Mouse (Mus musculus) intestine, embryonic 15.5 days (tissue): ENCODE measurements around the gene Exoc4. TPM values are rescaled to one million over a fixed set of nuclear protein-coding genes. Genes with fewer than 3 reads are reported as not detected.

ENCODE experiments used
- ATAC-seq: fragments of 200-750 bp; cut with Nextera tagmentation; 2 replicates; pipeline ENCODE4 v1.8.0; 2017; ENCODE audit warnings: moderate TSS enrichment, moderate library complexity
- H3K27ac ChIP-seq: fragments of 300-500 bp; sonication (generic); 2 replicates; pipeline ENCODE4 v1.5.1; 2015; ENCODE audit warnings: mild to moderate bottlenecking, inconsistent platforms
- H3K27me3 ChIP-seq: fragments of 300-500 bp; sonication (generic); replicated peaks from 2 replicates; pipeline ENCODE4 v1.6.1; 2015; ENCODE audit warnings: inconsistent platforms
- H3K36me3 ChIP-seq: fragments of 300-500 bp; sonication (generic); 2 replicates; pipeline ENCODE4 v1.6.1; 2015; ENCODE audit warnings: inconsistent platforms
- H3K4me1 ChIP-seq: fragments of 300-500 bp; sonication (generic); replicated peaks from 2 replicates; pipeline ENCODE4 v1.6.1; 2015; ENCODE audit warnings: inconsistent platforms
- H3K4me2 ChIP-seq: fragments of 300-500 bp; sonication (generic); replicated peaks from 2 replicates; pipeline ENCODE4 v1.6.1; 2015; ENCODE audit warnings: mild to moderate bottlenecking, inconsistent platforms
- H3K4me3 ChIP-seq: fragments of 300-500 bp; sonication (generic); replicated peaks from 2 replicates; pipeline ENCODE4 v1.5.1; 2015; ENCODE audit warnings: inconsistent platforms
- H3K9ac ChIP-seq: fragments of 300-500 bp; sonication (generic); 2 replicates; pipeline ENCODE4 v1.6.1; 2015; ENCODE audit warnings: inconsistent platforms
- H3K9me3 ChIP-seq: fragments of 300-500 bp; sonication (generic); 2 replicates; pipeline ENCODE4 v1.6.1; 2016; ENCODE audit warnings: inconsistent platforms
- WGBS: fragments of 180-500 bp; shearing (Covaris S2); methylation state at CpG from one replicate; pipeline ENCODE4 v1.1.7; 2015; 5-methylcytosine and 5-hydroxymethylcytosine counted together
- polyA plus RNA-seq: library from polyadenylated mRNA; unstranded; fragments of >200 nt; fragmentation: Nextera tagmentation; extraction: Ambion mirVana; gene quantifications from 2 replicates; pipeline ENCODE4 v1.2.1, GENCODE M21; 2015

Gene Exoc4
- polyA plus RNA-seq, 1 experiment from 2014 or later, result 26.4 TPM

GRCm38 (mm10) chr6:33960766-33961165, 711.9 kb downstream of the Exoc4 start:
- Histone ChIP-seq H3K4me3 (no peak overlapping the region), H3K27me3 (no peaks in the 10 kb centered on the region), H3K4me1 (no peaks in the 10 kb centered on the region), H3K36me3 (no peaks in the 10 kb centered on the region), H3K4me2 (no peak overlapping the region), H3K9me3 (no peaks in the 10 kb centered on the region), H3K27ac (no peak overlapping the region), H3K9ac (no peak overlapping the region)
- no peak for ATAC-seq
- WGBS, result 90% methylated on average over 2 of the region's 2 CpGs

- ATAC-seq, result no peak
- H3K9ac ChIP-seq, result no peak overlapping the region
These were observed 714.2 kb downstream of the Exoc4 start for GRCm38 (mm10) chr6:33963092-33963491.

GRCm38 (mm10) chr6:33965571-33965970, 716.7 kb downstream of the Exoc4 start:
- H3K27me3 ChIP-seq, result no peaks in the 10 kb centered on the region
- H3K36me3 ChIP-seq, result no peaks in the 10 kb centered on the region
- H3K9ac ChIP-seq, result no peak overlapping the region
- no peak overlapping the region for H3K4me2 ChIP-seq
- WGBS, result 29% methylated on average over 2 of the region's 2 CpGs
- no peak overlapping the region for H3K27ac ChIP-seq
- H3K4me1 ChIP-seq, result no peaks in the 10 kb centered on the region
- no peaks in the 10 kb centered on the region for H3K9me3 ChIP-seq
- H3K4me3 ChIP-seq, result no peak overlapping the region
- ATAC-seq, result no peak

More at GRCm38 (mm10) chr6:33963092-33963491, 714.2 kb downstream of the Exoc4 start:
- Histone ChIP-seq H3K4me2 (no peak overlapping the region), H3K4me1 (no peaks in the 10 kb centered on the region), H3K27ac (no peak overlapping the region), H3K4me3 (no peak overlapping the region), H3K36me3 (no peaks in the 10 kb centered on the region), H3K9me3 (no peaks in the 10 kb centered on the region), H3K27me3 (no peaks in the 10 kb centered on the region)
- WGBS, result 77% methylated on average over 2 of the region's 2 CpGs

- Histone ChIP-seq H3K4me2 (no peak overlapping the region), H3K27me3 (no peaks in the 10 kb centered on the region), H3K27ac (no peak overlapping the region), H3K36me3 (no peaks in the 10 kb centered on the region), H3K4me1 (no peaks in the 10 kb centered on the region), H3K9ac (no peak overlapping the region), H3K4me3 (no peak overlapping the region), H3K9me3 (no peaks in the 10 kb centered on the region)
- 86% methylated on average over 2 of the region's 2 CpGs for WGBS
- no peak for ATAC-seq
These were observed 719.9 kb downstream of the Exoc4 start for GRCm38 (mm10) chr6:33968746-33969145.

- no peak for ATAC-seq
- Histone ChIP-seq H3K9me3 (no peaks in the 10 kb centered on the region), H3K27me3 (no peaks in the 10 kb centered on the region), H3K4me1 (no peaks in the 10 kb centered on the region), H3K9ac (no peak overlapping the region), H3K27ac (no peak overlapping the region), H3K4me2 (no peak overlapping the region), H3K4me3 (no peak overlapping the region), H3K36me3 (no peaks in the 10 kb centered on the region; the same call in 1 of the 2 replicates)
- WGBS, result 83% methylated on average over 5 of the region's 5 CpGs
These were observed 723.9 kb downstream of the Exoc4 start for GRCm38 (mm10) chr6:33972801-33973200.

- Histone ChIP-seq H3K9me3 (no peaks in the 10 kb centered on the region), H3K9ac (no peak overlapping the region), H3K27me3 (no peaks in the 10 kb centered on the region), H3K27ac (no peak overlapping the region), H3K4me3 (no peak overlapping the region), H3K4me2 (no peak overlapping the region), H3K36me3 (no peaks in the 10 kb centered on the region; the same call in 1 of the 2 replicates), H3K4me1 (no peaks in the 10 kb centered on the region)
- WGBS, result 87% methylated on average over 10 of the region's 10 CpGs
- ATAC-seq, result no peak
These were observed 727.7 kb downstream of the Exoc4 start for GRCm38 (mm10) chr6:33976576-33976975.

GRCm38 (mm10) chr6:33977448-33977847, 728.6 kb downstream of the Exoc4 start:
- Histone ChIP-seq H3K27me3 (no peaks in the 10 kb centered on the region), H3K4me2 (no peak overlapping the region), H3K4me3 (no peak overlapping the region), H3K36me3 (no peaks in the 10 kb centered on the region; the same call in 1 of the 2 replicates), H3K4me1 (no peaks in the 10 kb centered on the region), H3K9me3 (no peaks in the 10 kb centered on the region), H3K9ac (no peak overlapping the region), H3K27ac (no peak overlapping the region)
- WGBS, result 78% methylated on average over 4 of the region's 4 CpGs
- ATAC-seq, result no peak

- H3K36me3 ChIP-seq, result no peaks in the 10 kb centered on the region; the same call in 1 of the 2 replicates
- no peaks in the 10 kb centered on the region for H3K4me1 ChIP-seq
- no peak overlapping the region for H3K27ac ChIP-seq
- H3K27me3 ChIP-seq, result no peaks in the 10 kb centered on the region
- WGBS, result 85% methylated on average over 9 of the region's 9 CpGs
- no peak overlapping the region for H3K4me3 ChIP-seq
- no peak for ATAC-seq
- no peak overlapping the region for H3K4me2 ChIP-seq
- H3K9me3 ChIP-seq, result no peaks in the 10 kb centered on the region
- H3K9ac ChIP-seq, result no peak overlapping the region
These were observed 729.0 kb downstream of the Exoc4 start for GRCm38 (mm10) chr6:33977880-33978279.

- Histone ChIP-seq H3K4me2 (no peak overlapping the region), H3K9me3 (no peaks in the 10 kb centered on the region), H3K27me3 (no peaks in the 10 kb centered on the region), H3K9ac (no peak overlapping the region), H3K4me3 (no peak overlapping the region), H3K4me1 (no peaks in the 10 kb centered on the region), H3K27ac (no peak overlapping the region), H3K36me3 (no peaks in the 10 kb centered on the region)
- 82% methylated on average over 9 of the region's 9 CpGs for WGBS
- ATAC-seq, result no peak
These were observed 733.8 kb downstream of the Exoc4 start for GRCm38 (mm10) chr6:33982709-33983108.

GRCm38 (mm10) chr6:33987132-33987531, 738.2 kb downstream of the Exoc4 start:
- no peaks in the 10 kb centered on the region for H3K4me1 ChIP-seq
- no peaks in the 10 kb centered on the region for H3K36me3 ChIP-seq
- no peak overlapping the region for H3K9ac ChIP-seq
- H3K27me3 ChIP-seq, result no peaks in the 10 kb centered on the region
- ATAC-seq, result no peak
- H3K4me3 ChIP-seq, result no peak overlapping the region
- WGBS, result 81% methylated on average over 5 of the region's 5 CpGs
- no peak overlapping the region for H3K4me2 ChIP-seq
- no peaks in the 10 kb centered on the region for H3K9me3 ChIP-seq
- no peak overlapping the region for H3K27ac ChIP-seq

GRCm38 (mm10) chr6:33992213-33993034, 743.5 kb downstream of the Exoc4 start:
- Histone ChIP-seq H3K4me3 (no peak overlapping the region), H3K36me3 (no peaks in the 10 kb centered on the region), H3K9me3 (no peaks in the 10 kb centered on the region), H3K4me1 (no peaks in the 10 kb centered on the region), H3K27me3 (no peaks in the 10 kb centered on the region), H3K4me2 (no peak overlapping the region), H3K9ac (no peak overlapping the region), H3K27ac (no peak overlapping the region)
- 56% methylated on average over 24 of the region's 24 CpGs for WGBS
- ATAC-seq, result no peak

GRCm38 (mm10) chr6:33993842-33994241, 745.0 kb downstream of the Exoc4 start:
- Histone ChIP-seq H3K27ac (no peak overlapping the region), H3K27me3 (no peaks in the 10 kb centered on the region), H3K36me3 (no peaks in the 10 kb centered on the region), H3K9me3 (no peaks in the 10 kb centered on the region), H3K4me3 (no peak overlapping the region), H3K4me2 (no peak overlapping the region), H3K4me1 (no peaks in the 10 kb centered on the region), H3K9ac (no peak overlapping the region)
- WGBS, result 60% methylated on average over 6 of the region's 6 CpGs
- ATAC-seq, result no peak

- Histone ChIP-seq H3K4me1 (no peaks in the 10 kb centered on the region), H3K9me3 (no peaks in the 10 kb centered on the region), H3K9ac (no peak overlapping the region), H3K27me3 (no peaks in the 10 kb centered on the region), H3K4me3 (no peak overlapping the region), H3K27ac (no peak overlapping the region), H3K36me3 (no peaks in the 10 kb centered on the region), H3K4me2 (no peak overlapping the region)
- ATAC-seq, result no peak
- WGBS, result 40% methylated on average over 3 of the region's 4 CpGs
These were observed 749.7 kb downstream of the Exoc4 start for GRCm38 (mm10) chr6:33998590-33998989.
